Mouse (Mus musculus): ENCODE data around the gene Srsf4. TPM values are rescaled to one million over a fixed set of nuclear protein-coding genes. Genes with fewer than 3 reads are reported as not detected.

The Srsf4 gene
- polyA plus RNA-seq, 1 experiment from 2014 or later, result 152 TPM

- H3K9me3 ChIP-seq, result no peaks in the 10 kb centered on the region
- H3K4me1 ChIP-seq, result peaks cover 87% of the 10 kb centered on the region
- 8% methylated on average over 15 of the region's 15 CpGs for WGBS
- H3K4me3 ChIP-seq, result peak overlapping the region; percentile 63
- peaks cover 100% of the 10 kb centered on the region for H3K27me3 ChIP-seq (ENCODE audit: poor library complexity, severe bottlenecking)
- DNase-seq (ENCODE audit: extremely low spot score, low spot score), result peak; percentile 36
- H3K36me3 ChIP-seq (replicated peaks), result peaks cover 23% of the 10 kb centered on the region
- H3K27ac ChIP-seq, result peak overlapping the region; percentile 83
Observed at GRCm38 (mm10) chr4:131919506-131920140, 46.2 kb downstream of the Srsf4 start.

GRCm38 (mm10) chr4:131920141-131920594 is 46.8 kb downstream of the Srsf4 start:
- Histone ChIP-seq H3K4me3 (peak overlapping the region; percentile 63), H3K27ac (peak overlapping the region; percentile 83), H3K27me3 (ENCODE audit: poor library complexity, severe bottlenecking) (peaks cover 100% of the 10 kb centered on the region), H3K36me3 (replicated peaks) (peaks cover 28% of the 10 kb centered on the region), H3K4me1 (peaks cover 87% of the 10 kb centered on the region), H3K9me3 (no peaks in the 10 kb centered on the region)
- peak; percentile 59 for DNase-seq (ENCODE audit: extremely low spot score, low spot score)
- WGBS, result 2% methylated on average over 47 of the region's 51 CpGs

GRCm38 (mm10) chr4:131920595-131921351 is 47.4 kb downstream of the Srsf4 start:
- Histone ChIP-seq H3K27me3 (ENCODE audit: poor library complexity, severe bottlenecking) (peaks cover 98% of the 10 kb centered on the region), H3K4me3 (peak overlapping the region; percentile 63), H3K36me3 (replicated peaks) (peaks cover 34% of the 10 kb centered on the region), H3K9me3 (no peaks in the 10 kb centered on the region), H3K27ac (peak overlapping the region; percentile 83), H3K4me1 (peaks cover 86% of the 10 kb centered on the region)
- WGBS, result under 1% methylated on average over 75 of the region's 76 CpGs
- peak; percentile 72 for DNase-seq (ENCODE audit: extremely low spot score, low spot score)

- no peak for DNase-seq (ENCODE audit: extremely low spot score, low spot score)
- WGBS, result 2% methylated on average over 130 of the region's 130 CpGs
Observed at GRCm38 (mm10) chr4:131921461-131922346, 48.3 kb downstream of the Srsf4 start, which contains the start of gene Tmem200b. Gene Tmem200b (plus strand): TSS chr4:131921771.

GRCm38 (mm10) chr4:131922404-131922803 is 49.0 kb downstream of the Srsf4 start:
- Histone ChIP-seq H3K27me3 (ENCODE audit: poor library complexity, severe bottlenecking) (peaks cover 89% of the 10 kb centered on the region), H3K9me3 (no peaks in the 10 kb centered on the region), H3K36me3 (replicated peaks) (peaks cover 51% of the 10 kb centered on the region), H3K27ac (peak overlapping the region; percentile 83; the same call in 1 of the 2 replicates), H3K4me1 (peaks cover 85% of the 10 kb centered on the region), H3K4me3 (peak overlapping the region; percentile 63)
- 60% methylated on average over 15 of the region's 15 CpGs for WGBS
- DNase-seq (ENCODE audit: extremely low spot score, low spot score), result no peak

More at GRCm38 (mm10) chr4:131921461-131922346, 48.3 kb downstream of the Srsf4 start, which contains the start of gene Tmem200b:
- Histone ChIP-seq H3K27ac (peak within 1 kb of the TSS; percentile 83), H3K4me1 (peaks cover 86% of the 10 kb centered on the region), H3K9me3 (no peaks in the 10 kb centered on the region), H3K36me3 (replicated peaks) (peaks cover 44% of the 10 kb centered on the region), H3K27me3 (ENCODE audit: poor library complexity, severe bottlenecking) (peaks cover 96% of the 10 kb centered on the region), H3K4me3 (peak within 1 kb of the TSS; percentile 63)

- no peak for DNase-seq (ENCODE audit: extremely low spot score, low spot score)
- WGBS, result 66% methylated on average over 6 of the region's 6 CpGs
- Histone ChIP-seq H3K4me3 (no peak overlapping the region), H3K9me3 (no peaks in the 10 kb centered on the region), H3K4me1 (peaks cover 74% of the 10 kb centered on the region), H3K36me3 (replicated peaks) (peaks cover 69% of the 10 kb centered on the region), H3K27me3 (ENCODE audit: poor library complexity, severe bottlenecking) (peaks cover 70% of the 10 kb centered on the region), H3K27ac (no peak overlapping the region)
Observed at GRCm38 (mm10) chr4:131924096-131924810, 50.8 kb downstream of the Srsf4 start.

- no peak overlapping the region for H3K4me3 ChIP-seq
- H3K27me3 ChIP-seq (ENCODE audit: poor library complexity, severe bottlenecking), result peaks cover 21% of the 10 kb centered on the region
- peaks cover 98% of the 10 kb centered on the region for H3K36me3 ChIP-seq (replicated peaks)
- H3K9me3 ChIP-seq, result no peaks in the 10 kb centered on the region
- no peak for DNase-seq (ENCODE audit: extremely low spot score, low spot score)
- H3K4me1 ChIP-seq, result peaks cover 31% of the 10 kb centered on the region
- WGBS, result 90% methylated on average over 6 of the region's 6 CpGs
- H3K27ac ChIP-seq, result no peak overlapping the region
Observed at GRCm38 (mm10) chr4:131929146-131929545, 55.7 kb downstream of the Srsf4 start.

- Histone ChIP-seq H3K36me3 (replicated peaks) (peaks cover 68% of the 10 kb centered on the region), H3K27ac (no peak overlapping the region), H3K4me3 (no peak overlapping the region), H3K27me3 (ENCODE audit: poor library complexity, severe bottlenecking) (no peaks in the 10 kb centered on the region), H3K4me1 (no peaks in the 10 kb centered on the region), H3K9me3 (no peaks in the 10 kb centered on the region)
- DNase-seq (ENCODE audit: extremely low spot score, low spot score), result no peak
- WGBS, result 94% methylated on average over 2 of the region's 2 CpGs
Observed at GRCm38 (mm10) chr4:131939459-131939858, 66.0 kb downstream of the Srsf4 start.

- Histone ChIP-seq H3K9me3 (no peaks in the 10 kb centered on the region), H3K36me3 (replicated peaks) (peaks cover 60% of the 10 kb centered on the region), H3K4me1 (no peaks in the 10 kb centered on the region), H3K27me3 (ENCODE audit: poor library complexity, severe bottlenecking) (no peaks in the 10 kb centered on the region), H3K27ac (no peak overlapping the region), H3K4me3 (no peak overlapping the region)
- no peak for DNase-seq (ENCODE audit: extremely low spot score, low spot score)
- WGBS, result 96% methylated on average over 4 of the region's 4 CpGs
Observed at GRCm38 (mm10) chr4:131940846-131941245, 67.4 kb downstream of the Srsf4 start.

- Histone ChIP-seq H3K27ac (no peak overlapping the region), H3K4me1 (peaks cover 30% of the 10 kb centered on the region), H3K36me3 (replicated peaks) (peaks cover 40% of the 10 kb centered on the region), H3K4me3 (no peak overlapping the region), H3K9me3 (no peaks in the 10 kb centered on the region), H3K27me3 (ENCODE audit: poor library complexity, severe bottlenecking) (no peaks in the 10 kb centered on the region)
- DNase-seq (ENCODE audit: extremely low spot score, low spot score), result no peak
- 91% methylated on average over 11 of the region's 11 CpGs for WGBS
Observed at GRCm38 (mm10) chr4:131947848-131948247, 74.4 kb downstream of the Srsf4 start.

GRCm38 (mm10) chr4:131949903-131950302 is 76.5 kb downstream of the Srsf4 start:
- Histone ChIP-seq H3K4me1 (peaks cover 30% of the 10 kb centered on the region), H3K27me3 (ENCODE audit: poor library complexity, severe bottlenecking) (no peaks in the 10 kb centered on the region), H3K27ac (0 out of 2 replicates have a peak overlapping the region, but pooled peaks have one; percentile 18), H3K9me3 (no peaks in the 10 kb centered on the region), H3K4me3 (no peak overlapping the region), H3K36me3 (replicated peaks) (peaks cover 46% of the 10 kb centered on the region)
- DNase-seq (ENCODE audit: extremely low spot score, low spot score), result no peak
- WGBS, result 29% methylated on average over 5 of the region's 5 CpGs

- no peak for DNase-seq (ENCODE audit: extremely low spot score, low spot score)
- Histone ChIP-seq H3K27me3 (ENCODE audit: poor library complexity, severe bottlenecking) (no peaks in the 10 kb centered on the region), H3K36me3 (replicated peaks) (peaks cover 53% of the 10 kb centered on the region), H3K4me3 (no peak overlapping the region), H3K27ac (0 out of 2 replicates have a peak overlapping the region, but pooled peaks have one; percentile 40), H3K9me3 (no peaks in the 10 kb centered on the region), H3K4me1 (peaks cover 30% of the 10 kb centered on the region)
- WGBS, result 64% methylated on average over 8 of the region's 8 CpGs
Observed at GRCm38 (mm10) chr4:131950657-131951056, 77.2 kb downstream of the Srsf4 start.
